Mouse (Mus musculus): Measurements from ENCODE around the gene Pbp2. TPM values are rescaled to one million over a fixed set of nuclear protein-coding genes. Genes with fewer than 3 reads are reported as not detected.

The Pbp2 gene
- polyA plus RNA-seq, 1 experiment, result not detected

DNA sequence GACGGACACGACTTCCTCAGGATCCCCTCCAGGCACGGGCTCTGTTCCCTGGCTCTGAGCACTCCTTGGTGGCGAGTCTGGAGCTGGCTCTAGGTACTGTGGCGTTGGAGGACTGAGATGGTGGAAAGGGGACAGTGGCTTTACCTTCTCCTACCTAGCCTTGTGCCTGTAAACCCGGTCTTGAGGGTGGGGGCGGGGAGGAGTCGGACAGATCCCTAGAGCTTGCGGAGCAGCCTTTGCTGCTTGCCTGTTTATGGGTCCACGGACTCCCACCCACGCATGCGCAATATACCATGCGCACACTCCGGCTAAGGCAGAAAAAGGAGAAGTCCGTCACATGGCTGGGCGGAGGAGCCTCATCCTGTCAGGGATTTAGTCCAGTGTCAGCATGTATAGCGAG lies 13.9 kb downstream of the Pbp2 start:
- peak overlapping the region; percentile 52 for H3K4me3 ChIP-seq (replicated peaks; ENCODE audit: control insufficient read depth, low read depth, low read length)
- H3K27ac ChIP-seq (ENCODE audit: control insufficient read depth, insufficient read depth, low read depth, low read length, poor library complexity), result no peak overlapping the region
- TF ChIP-seq CTCF (IDR thresholded peaks at IDR 0.05; ENCODE audit: control insufficient read depth, insufficient read depth, low read length) (no peak), POLR2A (IDR thresholded peaks at IDR 0.05; ENCODE audit: borderline replicate concordance, control insufficient read depth, low read depth, low read length) (no peak)
- WGBS, result 5% methylated on average over 17 of the region's 17 CpGs
- H3K4me1 ChIP-seq (ENCODE audit: control insufficient read depth, insufficient read depth, low read length), result no peaks in the 10 kb centered on the region; the same call in 1 of the 2 replicates

DNA sequence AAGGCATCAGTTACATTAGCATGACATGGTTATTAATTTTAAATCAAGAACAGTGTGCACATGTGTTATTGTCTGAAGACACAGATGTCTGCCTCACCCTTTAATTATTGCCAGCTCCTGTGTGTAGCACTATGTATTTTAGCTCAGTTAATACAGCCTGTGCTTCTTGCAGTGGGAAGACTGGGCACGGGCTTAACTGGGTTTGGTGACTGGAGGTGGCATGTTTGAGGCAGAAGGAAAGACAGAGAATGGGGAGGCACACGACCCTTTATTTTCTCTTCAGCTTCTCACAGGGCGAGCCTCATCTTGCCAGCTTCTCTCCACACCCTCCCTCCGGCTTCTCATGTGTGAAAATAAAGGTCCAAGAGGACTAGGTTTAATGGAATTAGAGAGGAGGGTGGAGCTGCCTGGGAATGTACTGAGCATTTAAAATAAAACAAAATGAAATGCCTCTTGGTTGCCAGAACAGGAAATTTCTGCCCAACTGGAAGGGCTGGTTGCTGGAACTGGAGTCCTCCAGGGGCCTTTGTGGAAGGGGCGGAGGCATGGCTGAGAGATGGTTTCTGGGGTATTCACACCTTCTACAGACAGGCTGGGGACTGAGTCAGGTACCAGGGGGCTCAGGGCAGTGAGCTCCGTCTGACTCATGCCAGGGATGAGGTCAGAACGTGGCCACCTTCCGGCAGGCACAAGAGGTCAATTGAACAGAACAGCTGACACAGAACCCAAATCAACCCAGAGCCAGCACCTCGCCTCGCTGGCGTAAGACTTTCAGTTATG lies 14.9 kb downstream of the Pbp2 start:
- Histone ChIP-seq H3K4me3 (replicated peaks; ENCODE audit: control insufficient read depth, low read depth, low read length) (no peak overlapping the region), H3K27ac (ENCODE audit: control insufficient read depth, insufficient read depth, low read depth, low read length, poor library complexity) (no peak overlapping the region), H3K4me1 (ENCODE audit: control insufficient read depth, insufficient read depth, low read length) (no peaks in the 10 kb centered on the region; the same call in 1 of the 2 replicates)
- TF ChIP-seq POLR2A (IDR thresholded peaks at IDR 0.05; ENCODE audit: borderline replicate concordance, control insufficient read depth, low read depth, low read length) (no peak), CTCF (IDR thresholded peaks at IDR 0.05; ENCODE audit: control insufficient read depth, insufficient read depth, low read length) (no peak)
- 80% methylated on average over 11 of the region's 11 CpGs for WGBS

DNA sequence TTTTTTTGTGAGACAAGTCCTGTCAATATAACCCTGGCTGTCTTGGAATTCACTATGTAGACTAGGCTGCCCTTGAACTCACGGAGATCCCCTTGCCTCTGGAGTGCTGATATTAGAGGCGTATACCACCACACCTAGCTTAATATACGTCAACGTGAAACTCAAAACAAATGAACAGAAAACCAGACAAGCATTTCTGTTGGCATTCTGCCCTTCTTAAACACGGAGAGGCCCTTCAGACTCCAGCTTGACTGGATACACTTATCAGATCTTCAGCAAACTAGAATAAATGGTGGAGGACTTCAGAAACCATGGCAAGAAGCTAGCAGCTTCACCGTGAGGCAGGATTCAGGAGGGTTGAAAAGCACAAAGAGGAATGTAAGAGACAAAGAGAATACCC lies 16.1 kb downstream of the Pbp2 start:
- Histone ChIP-seq H3K27ac (ENCODE audit: control insufficient read depth, insufficient read depth, low read depth, low read length, poor library complexity) (no peak overlapping the region), H3K4me1 (ENCODE audit: control insufficient read depth, insufficient read depth, low read length) (no peaks in the 10 kb centered on the region; the same call in 1 of the 2 replicates), H3K4me3 (replicated peaks; ENCODE audit: control insufficient read depth, low read depth, low read length) (no peak overlapping the region)
- TF ChIP-seq CTCF (IDR thresholded peaks at IDR 0.05; ENCODE audit: control insufficient read depth, insufficient read depth, low read length), result no peak
- TF ChIP-seq POLR2A (IDR thresholded peaks at IDR 0.05; ENCODE audit: borderline replicate concordance, control insufficient read depth, low read depth, low read length), result no peak
- 71% methylated on average over 6 of the region's 6 CpGs for WGBS

DNA sequence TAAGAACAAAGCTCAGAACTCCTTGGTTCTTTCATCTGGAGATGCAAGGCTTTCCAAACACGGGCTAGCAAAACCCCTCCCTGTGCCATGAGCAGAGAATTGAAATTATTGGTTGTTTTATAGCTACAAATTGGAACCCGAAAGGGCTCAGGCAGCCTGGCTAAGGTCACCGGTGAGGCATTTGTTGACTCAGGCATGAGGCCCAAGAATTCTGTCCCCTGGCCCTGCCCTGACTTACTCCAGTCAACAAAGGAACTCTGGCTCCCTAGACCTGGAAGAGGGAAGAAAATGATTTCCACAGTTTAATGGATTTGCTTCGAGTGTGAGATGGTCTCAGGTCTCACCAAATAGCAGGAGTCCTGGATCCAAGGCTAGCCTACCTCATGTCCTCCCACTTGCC lies 17.8 kb downstream of the Pbp2 start:
- H3K4me3 ChIP-seq (replicated peaks; ENCODE audit: control insufficient read depth, low read depth, low read length), result no peak overlapping the region
- WGBS, result 71% methylated on average over 4 of the region's 4 CpGs
- TF ChIP-seq POLR2A (IDR thresholded peaks at IDR 0.05; ENCODE audit: borderline replicate concordance, control insufficient read depth, low read depth, low read length), result no peak
- no peak for TF ChIP-seq CTCF (IDR thresholded peaks at IDR 0.05; ENCODE audit: control insufficient read depth, insufficient read depth, low read length)
- no peaks in the 10 kb centered on the region; the same call in 1 of the 2 replicates for H3K4me1 ChIP-seq (ENCODE audit: control insufficient read depth, insufficient read depth, low read length)
- H3K27ac ChIP-seq (ENCODE audit: control insufficient read depth, insufficient read depth, low read depth, low read length, poor library complexity), result no peak overlapping the region

DNA sequence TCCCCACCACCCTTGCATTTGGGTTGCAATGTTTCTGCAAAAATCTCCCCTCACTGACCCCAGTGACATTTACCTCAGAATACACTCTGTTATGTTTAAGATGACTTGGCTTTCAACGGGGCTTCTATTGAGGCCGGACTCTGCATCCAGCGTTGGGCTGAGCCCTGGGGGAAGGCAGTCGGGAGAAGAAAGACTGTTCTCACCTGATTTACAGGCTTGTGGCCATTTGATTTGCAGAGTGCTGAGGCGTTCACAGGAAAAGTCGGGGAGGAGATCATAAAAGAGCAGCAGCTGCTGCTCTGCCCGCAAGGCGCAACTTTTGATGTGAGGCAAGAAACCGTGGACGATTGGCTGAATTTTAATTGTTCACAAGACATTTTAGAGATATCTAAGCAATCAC lies 30.3 kb downstream of the Pbp2 start:
- no peaks in the 10 kb centered on the region for H3K4me1 ChIP-seq (ENCODE audit: control insufficient read depth, insufficient read depth, low read length)
- TF ChIP-seq CTCF (IDR thresholded peaks at IDR 0.05; ENCODE audit: control insufficient read depth, insufficient read depth, low read length), result no peak
- TF ChIP-seq POLR2A (IDR thresholded peaks at IDR 0.05; ENCODE audit: borderline replicate concordance, control insufficient read depth, low read depth, low read length), result no peak
- no peak overlapping the region for H3K4me3 ChIP-seq (replicated peaks; ENCODE audit: control insufficient read depth, low read depth, low read length)
- 59% methylated on average over 10 of the region's 10 CpGs for WGBS
- no peak overlapping the region; the same call in 1 of the 2 replicates for H3K27ac ChIP-seq (ENCODE audit: control insufficient read depth, insufficient read depth, low read depth, low read length, poor library complexity)

DNA sequence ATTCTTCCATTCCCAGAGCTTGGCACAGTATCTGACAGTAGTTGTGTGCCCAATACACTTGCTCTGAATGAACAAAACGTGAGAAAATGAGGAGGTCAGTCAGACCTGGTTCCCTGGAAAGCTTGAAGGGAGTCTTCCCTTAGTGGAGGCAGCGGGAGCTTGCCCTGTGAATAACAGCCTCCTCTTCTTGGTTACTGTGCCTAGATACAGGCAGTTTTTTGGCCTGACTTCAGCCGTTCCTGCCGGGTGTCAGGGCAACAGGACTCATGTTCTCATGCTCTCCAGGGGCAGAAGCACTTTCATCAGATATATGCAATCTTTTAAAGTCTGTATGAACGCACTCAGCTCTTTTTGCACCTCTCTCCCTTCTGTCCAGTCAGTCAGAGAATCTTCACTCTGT lies 30.9 kb downstream of the Pbp2 start:
- no peak overlapping the region for H3K4me3 ChIP-seq (replicated peaks; ENCODE audit: control insufficient read depth, low read depth, low read length)
- H3K27ac ChIP-seq (ENCODE audit: control insufficient read depth, insufficient read depth, low read depth, low read length, poor library complexity), result no peak overlapping the region
- no peak for TF ChIP-seq POLR2A (IDR thresholded peaks at IDR 0.05; ENCODE audit: borderline replicate concordance, control insufficient read depth, low read depth, low read length)
- no peak for TF ChIP-seq CTCF (IDR thresholded peaks at IDR 0.05; ENCODE audit: control insufficient read depth, insufficient read depth, low read length)
- 75% methylated on average over 5 of the region's 5 CpGs for WGBS
- no peaks in the 10 kb centered on the region for H3K4me1 ChIP-seq (ENCODE audit: control insufficient read depth, insufficient read depth, low read length)

DNA sequence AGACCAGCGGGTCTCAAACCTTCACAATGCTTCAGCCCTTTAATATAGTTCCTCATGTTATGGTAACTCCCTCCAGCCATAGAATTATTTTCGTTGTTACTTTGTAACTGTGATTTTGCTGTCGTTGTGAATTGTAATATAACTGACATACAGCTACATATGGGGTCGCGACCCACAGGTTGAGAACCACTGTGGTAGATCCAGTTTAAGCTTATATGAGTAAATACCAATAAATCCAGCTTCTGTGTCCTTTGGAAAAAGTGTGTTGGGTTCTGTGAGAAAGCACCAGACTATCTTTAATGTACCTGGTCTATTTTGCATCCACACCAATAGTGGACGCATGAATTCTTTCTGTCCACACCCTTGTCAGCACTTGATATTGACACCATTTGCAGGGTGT lies 31.9 kb downstream of the Pbp2 start:
- Histone ChIP-seq H3K4me1 (ENCODE audit: control insufficient read depth, insufficient read depth, low read length) (no peaks in the 10 kb centered on the region), H3K4me3 (replicated peaks; ENCODE audit: control insufficient read depth, low read depth, low read length) (no peak overlapping the region), H3K27ac (ENCODE audit: control insufficient read depth, insufficient read depth, low read depth, low read length, poor library complexity) (no peak overlapping the region)
- WGBS, result 60% methylated on average over 6 of the region's 6 CpGs
- TF ChIP-seq CTCF (IDR thresholded peaks at IDR 0.05; ENCODE audit: control insufficient read depth, insufficient read depth, low read length) (no peak), POLR2A (IDR thresholded peaks at IDR 0.05; ENCODE audit: borderline replicate concordance, control insufficient read depth, low read depth, low read length) (no peak)

DNA sequence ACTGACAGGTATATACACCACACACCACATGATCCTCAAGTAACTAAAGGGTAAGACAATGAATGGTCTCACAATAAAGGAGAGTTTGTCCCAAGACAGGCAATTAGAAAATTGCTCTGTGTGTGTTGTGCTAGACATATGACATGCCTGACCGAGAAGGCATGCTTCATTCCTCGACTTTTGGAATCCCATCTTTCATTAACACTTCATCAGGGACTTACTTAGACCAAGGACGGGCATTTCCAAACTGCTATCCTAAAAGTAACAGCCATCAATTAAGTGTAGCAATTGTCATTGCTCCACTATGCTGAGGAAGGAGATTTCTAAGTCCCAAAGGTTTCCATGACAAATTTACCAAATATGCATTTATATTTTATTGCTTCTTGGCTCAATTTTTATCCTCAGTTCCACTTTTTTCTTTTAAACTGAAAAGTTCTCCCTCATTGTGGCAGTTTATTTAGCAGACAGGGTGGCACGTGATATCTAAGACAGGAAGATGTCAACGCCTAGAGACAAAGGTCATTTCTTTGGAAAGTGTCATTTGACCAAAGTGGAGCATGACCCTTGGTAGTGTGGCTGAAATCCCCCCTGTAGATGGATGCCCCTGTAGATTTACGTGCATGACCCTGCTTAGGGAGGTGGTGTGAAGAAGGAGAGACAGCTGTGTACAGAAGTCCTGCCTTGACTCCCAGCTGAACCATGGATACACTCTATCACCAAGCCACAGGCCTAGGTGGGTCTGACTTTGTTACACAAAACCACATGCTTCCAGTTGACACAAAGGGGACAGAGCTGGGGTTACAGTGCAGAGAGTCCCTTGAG lies 33.5 kb downstream of the Pbp2 start:
- Histone ChIP-seq H3K27ac (ENCODE audit: control insufficient read depth, insufficient read depth, low read depth, low read length, poor library complexity) (no peak overlapping the region), H3K4me1 (ENCODE audit: control insufficient read depth, insufficient read depth, low read length) (no peaks in the 10 kb centered on the region), H3K4me3 (replicated peaks; ENCODE audit: control insufficient read depth, low read depth, low read length) (no peak overlapping the region)
- 70% methylated on average over 6 of the region's 6 CpGs for WGBS
- TF ChIP-seq POLR2A (IDR thresholded peaks at IDR 0.05; ENCODE audit: borderline replicate concordance, control insufficient read depth, low read depth, low read length) (no peak), CTCF (IDR thresholded peaks at IDR 0.05; ENCODE audit: control insufficient read depth, insufficient read depth, low read length) (no peak)
